In the genomic region with DNA sequence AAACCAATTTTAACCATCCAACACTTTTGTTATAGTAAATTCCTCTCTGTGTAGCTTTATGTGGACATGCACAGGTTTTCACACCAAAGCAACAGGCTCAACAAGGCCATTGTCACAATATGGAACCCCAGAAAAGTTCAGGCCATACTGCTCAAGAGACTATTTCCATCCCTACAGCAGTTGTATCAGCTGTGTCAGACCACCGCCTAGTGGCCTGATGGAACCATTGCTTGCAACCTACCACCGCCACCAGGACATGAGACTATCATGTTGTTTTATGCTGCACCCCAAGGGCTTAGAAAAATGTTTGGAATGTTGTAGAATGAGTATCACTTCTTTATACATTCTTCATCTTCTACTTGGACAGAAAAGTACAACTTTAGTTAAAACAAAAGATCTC, we compare ENCODE assay signal across 8 mouse cellular contexts. TPM values are rescaled to one million over a fixed set of nuclear protein-coding genes. Genes with fewer than 3 reads are reported as not detected.
A peak's percentile ranks its signal among the peaks of the same experiment; 100 is the strongest.
DNase-seq lines count a peak whose midpoint lies in the region; ATAC-seq and TF ChIP-seq lines count a peak whose summit lies in the region.

No protein-coding gene starts in this region.

- no peaks in the 10 kb centered on the region for H3K27me3 ChIP-seq in liver, embryonic 11.5 days (replicated peaks; ENCODE audit: control insufficient read depth, insufficient read depth, low read length)
- H3K27me3 ChIP-seq in intestine, embryonic 15.5 days (replicated peaks): no peaks in the 10 kb centered on the region
- no peaks in the 10 kb centered on the region for H3K27me3 ChIP-seq in midbrain, postnatal 0 days (ENCODE audit: insufficient read depth, low read length)
- H3K27me3 ChIP-seq in splenic B cell, adult 2 months (ENCODE audit: control insufficient read depth, insufficient read depth, low read length, poor library complexity, severe bottlenecking): no peaks in the 10 kb centered on the region

- H3K9me3 ChIP-seq in liver, embryonic 11.5 days (ENCODE audit: control insufficient read depth, low read length): no peaks in the 10 kb centered on the region
- no peaks in the 10 kb centered on the region for H3K9me3 ChIP-seq in intestine, embryonic 15.5 days
- no peaks in the 10 kb centered on the region for H3K9me3 ChIP-seq in midbrain, postnatal 0 days (ENCODE audit: low read length)

- H3K36me3 ChIP-seq in liver, embryonic 11.5 days (ENCODE audit: control insufficient read depth, insufficient read depth, low read length): no peaks in the 10 kb centered on the region
- H3K36me3 ChIP-seq in intestine, embryonic 15.5 days: no peaks in the 10 kb centered on the region
- H3K36me3 ChIP-seq in midbrain, postnatal 0 days (ENCODE audit: insufficient read depth, low read length): no peaks in the 10 kb centered on the region
- H3K36me3 ChIP-seq in splenic B cell, adult 2 months (ENCODE audit: control insufficient read depth, insufficient read depth, low read length, poor library complexity, severe bottlenecking): no peaks in the 10 kb centered on the region

- intact Hi-C loops in gastrocnemius, adult 2 months (cut with DNase I): loop anchor here (1.0 to 2.0 kb wide), 2 partner anchors 333 to 340 kb away; no protein-coding TSS in a partner anchor
- intact Hi-C loops in left cerebral cortex, postnatal 25 days (cut with DNase I): loop anchor here (1.0 to 10.0 kb wide), 4 partner anchors 170 to 501 kb away; a partner anchor contains a TSS

- no peak for ATAC-seq in liver, embryonic 11.5 days (replicated peaks; ENCODE audit: low FRiP score)
- peak; percentile 82 for ATAC-seq in intestine, embryonic 15.5 days
- no peak for ATAC-seq in midbrain, postnatal 0 days (ENCODE audit: low FRiP score)

- H3K27ac ChIP-seq in liver, embryonic 11.5 days (ENCODE audit: low read depth, low read length): no peak overlapping the region
- peak overlapping the region; percentile 67 for H3K27ac ChIP-seq in gastrocnemius, adult 2 months
- H3K27ac ChIP-seq in intestine, embryonic 15.5 days: no peak overlapping the region
- H3K27ac ChIP-seq in midbrain, postnatal 0 days (ENCODE audit: low read depth, low read length): no peak overlapping the region

- H3K4me2 ChIP-seq in liver, embryonic 11.5 days: no peak overlapping the region
- H3K4me2 ChIP-seq in intestine, embryonic 15.5 days (replicated peaks): no peak overlapping the region
- no peak overlapping the region for H3K4me2 ChIP-seq in midbrain, postnatal 0 days (ENCODE audit: low read depth, low read length, poor library complexity, severe bottlenecking)

- TF ChIP-seq CTCF in gastrocnemius, adult 2 months (IDR thresholded peaks at IDR 0.05): no peak; the same call in 1 of the 2 replicates
- peak; percentile 97 for TF ChIP-seq CTCF in midbrain, postnatal 0 days (IDR thresholded peaks at IDR 0.05)

- no peak overlapping the region for H3K9ac ChIP-seq in liver, embryonic 11.5 days (ENCODE audit: low read depth, low read length)
- H3K9ac ChIP-seq in intestine, embryonic 15.5 days: no peak overlapping the region
- H3K9ac ChIP-seq in midbrain, postnatal 0 days (replicated peaks; ENCODE audit: low read length, poor library complexity, severe bottlenecking): no peak overlapping the region

- WGBS in liver, embryonic 11.5 days: 11% methylated on average over 2 of the region's 2 CpGs
- WGBS in intestine, embryonic 15.5 days: 11% methylated on average over 2 of the region's 2 CpGs
- 10% methylated on average over 2 of the region's 2 CpGs for WGBS in midbrain, postnatal 0 days

- DNase-seq in liver: peak; percentile 64
- DNase-seq in liver, embryonic 11.5 days (ENCODE audit: low spot score): no peak
- peak; percentile 38 for DNase-seq in c-Kit-positive CD71-positive TER-119-positive erythroid progenitor cells, embryonic 14.5 days (ENCODE audit: low spot score)
- peak; percentile 76 for DNase-seq in gastrocnemius, adult 2 months
- peak; percentile 70 to 83 for DNase-seq in left cerebral cortex, postnatal 25 days (ENCODE audit: low spot score in 2 of 2)
- peak; percentile 87 for DNase-seq in midbrain, postnatal 0 days (ENCODE audit: low spot score)
- peak; percentile 80 for DNase-seq in splenic B cell, adult 2 months (ENCODE audit: low read depth, low spot score)

- H3K4me1 ChIP-seq in liver, embryonic 11.5 days (replicated peaks; ENCODE audit: control insufficient read depth, insufficient read depth, low read length): no peaks in the 10 kb centered on the region
- H3K4me1 ChIP-seq in intestine, embryonic 15.5 days (replicated peaks): 0 out of 2 replicates have a peak, but pooled peaks cover 5% of the 10 kb centered on the region
- H3K4me1 ChIP-seq in midbrain, postnatal 0 days (ENCODE audit: insufficient read depth, low read length): no peaks in the 10 kb centered on the region

- no peak overlapping the region for H3K4me3 ChIP-seq in liver, embryonic 11.5 days (ENCODE audit: low read depth, low read length)
- no peak overlapping the region for H3K4me3 ChIP-seq in gastrocnemius, adult 2 months
- no peak overlapping the region for H3K4me3 ChIP-seq in intestine, embryonic 15.5 days (replicated peaks)
- H3K4me3 ChIP-seq in midbrain, postnatal 0 days (ENCODE audit: low read depth, low read length): no peak overlapping the region

RNA-seq across cellular contexts. Expression of a gene that starts 10.5 kb away (rescaled TPM):
- polyA plus RNA-seq in liver, embryonic 11.5 days (2014; fragmentation: Nextera tagmentation; extraction: Ambion mirVana): 72.7 and 75.2 TPM in 2 replicates
- total RNA-seq in gastrocnemius, adult 2 months (2021): 1 to 10 TPM; 7.0 to 9.3 TPM
- 52.7 and 56.6 TPM in 2 replicates for polyA plus RNA-seq in intestine, embryonic 15.5 days (2015; fragmentation: Nextera tagmentation; extraction: Ambion mirVana)
- total RNA-seq in left cerebral cortex, postnatal 25 days (2021): 10 to 100 TPM; 15.8 to 19.8 TPM
- total RNA-seq in midbrain, postnatal 0 days (2014; rRNA removed): 24.3 and 38.5 TPM in 2 replicates
- polyA plus RNA-seq in midbrain, postnatal 0 days (2015; fragmentation: Nextera tagmentation; extraction: Ambion mirVana): 40.3 and 45.8 TPM in 2 replicates

RNA-seq across cellular contexts. Expression of a gene that starts 10.8 kb away (rescaled TPM):
- 0.40 and 0.64 TPM in 2 replicates for polyA plus RNA-seq in liver, embryonic 11.5 days (2014; fragmentation: Nextera tagmentation; extraction: Ambion mirVana)
- total RNA-seq in gastrocnemius, adult 2 months (2021): 1 to 10 TPM in 1 of 2 experiments, under 1 TPM in 1; 0.46 to 1.5 TPM
- 0.29 and 0.33 TPM in 2 replicates for polyA plus RNA-seq in intestine, embryonic 15.5 days (2015; fragmentation: Nextera tagmentation; extraction: Ambion mirVana)
- total RNA-seq in left cerebral cortex, postnatal 25 days (2021): 1 to 10 TPM in 1 of 2 experiments, under 1 TPM in 1; 0.62 to 1.1 TPM
- 0.16 TPM in 1 of 2 replicates, not detected in the other for total RNA-seq in midbrain, postnatal 0 days (2014; rRNA removed)
- 1.3 and 1.4 TPM in 2 replicates for polyA plus RNA-seq in midbrain, postnatal 0 days (2015; fragmentation: Nextera tagmentation; extraction: Ambion mirVana)
